Mouse (Mus musculus) myocyte (in vitro differentiated cells): ENCODE results near the gene Plppr5. TPM values are rescaled to one million over a fixed set of nuclear protein-coding genes. Genes with fewer than 3 reads are reported as not detected.

Experiments used
- H3K27me3 ChIP-seq: one replicate; pipeline ENCODE4 v1.6.1; 2011; ENCODE audit not compliant: control insufficient read depth, insufficient read depth, insufficient read length
- H3K36me3 ChIP-seq: one replicate; pipeline ENCODE4 v1.6.1; 2011; ENCODE audit not compliant: control insufficient read depth, insufficient read depth
- H3K4me2 ChIP-seq: one replicate; pipeline ENCODE4 v1.6.1; 2011; ENCODE audit warnings: low read depth, control low read depth
- H3K4me3 ChIP-seq: one replicate; pipeline ENCODE4 v1.5.1; 2011; ENCODE audit warnings: mild to moderate bottlenecking, control low read depth, moderate library complexity
- H3K79me2 ChIP-seq: one replicate; pipeline ENCODE4 v1.6.1; 2011; ENCODE audit not compliant: control insufficient read depth, insufficient read depth
- H3ac ChIP-seq: one replicate; pipeline ENCODE4 v1.6.1; 2011; ENCODE audit not compliant: control insufficient read depth, insufficient read length
- CEBPB ChIP-seq: IDR thresholded peaks from 2 replicates; pipeline ENCODE4 v1.6.1; 2011; ENCODE audit warnings: mild to moderate bottlenecking, moderate library complexity; ENCODE audit not compliant: poor library complexity, insufficient read depth, severe bottlenecking
- E2F4 ChIP-seq: IDR thresholded peaks from one replicate; pipeline ENCODE4 v1.6.1; 2011; ENCODE audit warnings: mild to moderate bottlenecking, control low read depth, moderate library complexity; ENCODE audit not compliant: insufficient read depth
- MAX ChIP-seq: IDR thresholded peaks from one replicate; pipeline ENCODE4 v1.6.1; 2011; ENCODE audit warnings: low read depth, mild to moderate bottlenecking, control low read depth
- MYOD1 ChIP-seq, 3 experiments: IDR thresholded peaks; one replicate each; pipeline ENCODE4 v1.6.1; 2011; ENCODE audit warnings: control low read depth in 2 of 3, low read depth in 2 of 3, mild to moderate bottlenecking in 2 of 3, moderate library complexity in 1 of 3; ENCODE audit not compliant: insufficient read length in 2 of 3, control insufficient read depth in 1 of 3
- MYOG ChIP-seq, 3 experiments: IDR thresholded peaks; one replicate each; pipeline ENCODE4 v1.6.1; 2011; ENCODE audit warnings: control low read depth in 2 of 3, low read depth in 2 of 3, mild to moderate bottlenecking in 2 of 3; ENCODE audit not compliant: insufficient read length in 2 of 3, control insufficient read depth in 1 of 3, insufficient read depth in 1 of 3
- POLR2A ChIP-seq: IDR thresholded peaks from one replicate; pipeline ENCODE4 v1.6.1; 2011; ENCODE audit warnings: low read depth, mild to moderate bottlenecking, control low read depth, moderate library complexity; ENCODE audit not compliant: insufficient read length
- POLR2AphosphoS2 ChIP-seq: IDR thresholded peaks from one replicate; pipeline ENCODE4 v1.6.1; 2011; ENCODE audit warnings: low read depth, control low read depth; ENCODE audit not compliant: insufficient read length
- REST ChIP-seq: IDR thresholded peaks from one replicate; pipeline ENCODE4 v1.6.1; 2011; ENCODE audit warnings: mild to moderate bottlenecking, control low read depth, moderate library complexity; ENCODE audit not compliant: insufficient read depth, insufficient read length
- SRF ChIP-seq: IDR thresholded peaks from one replicate; pipeline ENCODE4 v1.6.1; 2011; ENCODE audit warnings: low read depth; ENCODE audit not compliant: control insufficient read depth, insufficient read length
- TCF12 ChIP-seq: IDR thresholded peaks from one replicate; pipeline ENCODE4 v1.6.1; 2011; ENCODE audit warnings: mild to moderate bottlenecking, control low read depth; ENCODE audit not compliant: poor library complexity, insufficient read depth, severe bottlenecking
- TCF3 ChIP-seq: IDR thresholded peaks from one replicate; pipeline ENCODE4 v1.6.1; 2011; ENCODE audit warnings: low read depth, control low read depth; ENCODE audit not compliant: insufficient read length
- USF1 ChIP-seq: IDR thresholded peaks from one replicate; pipeline ENCODE4 v1.6.1; 2011; ENCODE audit warnings: low read depth, mild to moderate bottlenecking, control low read depth, moderate library complexity
- polyA plus RNA-seq: library from polyadenylated mRNA; unstranded; fragments of >200 nt; fragmentation: generic; extraction: Trizol; gene quantifications from one replicate; pipeline ENCODE4 v1.2.1, GENCODE M21; 2012; ENCODE audit warnings: missing spikeins

Plppr5 gene
- polyA plus RNA-seq = not detected

- no peak for TF ChIP-seq POLR2AphosphoS2
- TF ChIP-seq MYOG (IDR thresholded peaks at IDR 0.05; ENCODE audit: control insufficient read depth in 1 of 3, insufficient read depth in 1 of 3, insufficient read length in 2 of 3, low read depth in 2 of 3) = no peak
- TF ChIP-seq SRF = no peak
- TF ChIP-seq USF1 = no peak
- no peak for TF ChIP-seq POLR2A
- no peak for TF ChIP-seq REST
- no peak for TF ChIP-seq TCF12
- no peak for TF ChIP-seq CEBPB
- TF ChIP-seq MYOD1 (IDR thresholded peaks at IDR 0.05; ENCODE audit: control insufficient read depth in 1 of 3, insufficient read length in 2 of 3, low read depth in 2 of 3) = no peak
- TF ChIP-seq MAX = no peak
- TF ChIP-seq E2F4 = no peak
- no peak for TF ChIP-seq TCF3
- H3K36me3 ChIP-seq = no peaks in the 10 kb centered on the region
- no peak within 1 kb of the TSS for H3K4me3 ChIP-seq
- no peak within 1 kb of the TSS for H3K4me2 ChIP-seq
- H3K27me3 ChIP-seq = peaks cover 13% of the 10 kb centered on the region
- H3K79me2 ChIP-seq = no peaks in the 10 kb centered on the region
- no peak within 1 kb of the TSS for H3ac ChIP-seq
Measured at GRCm38 (mm10) chr3:117574529-117575252, at the start of gene Plppr5. Plppr5 (plus strand) TSS chr3:117574836.

- H3ac ChIP-seq = no peak overlapping the region
- no peaks in the 10 kb centered on the region for H3K79me2 ChIP-seq
- H3K4me3 ChIP-seq = no peak overlapping the region
- H3K27me3 ChIP-seq = no peaks in the 10 kb centered on the region
- H3K36me3 ChIP-seq = no peaks in the 10 kb centered on the region
- no peak for TF ChIP-seq SRF
- no peak for TF ChIP-seq E2F4
- TF ChIP-seq TCF3 = no peak
- TF ChIP-seq CEBPB = no peak
- no peak for TF ChIP-seq MAX
- TF ChIP-seq USF1 = no peak
- TF ChIP-seq POLR2AphosphoS2 = no peak
- no peak for TF ChIP-seq REST
- TF ChIP-seq POLR2A = no peak
- no peak for TF ChIP-seq MYOD1 (IDR thresholded peaks at IDR 0.05; ENCODE audit: control insufficient read depth in 1 of 3, insufficient read length in 2 of 3, low read depth in 2 of 3)
- no peak for TF ChIP-seq MYOG (IDR thresholded peaks at IDR 0.05; ENCODE audit: control insufficient read depth in 1 of 3, insufficient read depth in 1 of 3, insufficient read length in 2 of 3, low read depth in 2 of 3)
- H3K4me2 ChIP-seq = no peak overlapping the region
Measured at GRCm38 (mm10) chr3:117549899-117550298, 24.7 kb upstream of the Plppr5 start.

DNA sequence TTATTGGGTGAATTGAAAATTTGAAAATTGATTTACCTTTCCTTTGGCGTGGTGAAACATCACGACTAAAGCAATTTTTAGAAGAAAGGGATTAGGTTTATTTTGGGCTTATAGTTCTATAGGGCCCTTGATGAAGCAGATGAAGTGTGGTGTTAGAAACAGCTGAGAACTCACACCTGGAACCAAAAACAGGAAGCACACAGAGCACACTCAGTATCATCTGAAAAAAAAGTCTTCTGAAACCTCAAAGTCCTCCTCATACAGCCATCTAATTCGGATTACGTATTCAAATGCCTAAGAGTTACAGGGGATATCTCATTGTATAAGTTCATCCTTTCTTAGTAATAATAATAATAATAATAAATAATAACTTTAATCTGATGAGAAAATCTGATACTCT is 24.1 kb upstream of the Plppr5 start:
- Histone ChIP-seq H3K4me2 (no peak overlapping the region), H3K36me3 (no peaks in the 10 kb centered on the region), H3K27me3 (no peaks in the 10 kb centered on the region), H3ac (no peak overlapping the region), H3K79me2 (no peaks in the 10 kb centered on the region), H3K4me3 (no peak overlapping the region)
- TF ChIP-seq POLR2A (no peak), SRF (no peak), MAX (no peak)

GRCm38 (mm10) chr3:117556972-117557371 is 17.7 kb upstream of the Plppr5 start:
- H3K27me3 ChIP-seq = no peaks in the 10 kb centered on the region
- no peak overlapping the region for H3K4me2 ChIP-seq
- no peaks in the 10 kb centered on the region for H3K36me3 ChIP-seq

More at GRCm38 (mm10) chr3:117556972-117557371, 17.7 kb upstream of the Plppr5 start:
- TF ChIP-seq SRF (no peak), MAX (no peak), POLR2AphosphoS2 (no peak), CEBPB (no peak), TCF3 (no peak), POLR2A (no peak), TCF12 (no peak), MYOG (IDR thresholded peaks at IDR 0.05; ENCODE audit: control insufficient read depth in 1 of 3, insufficient read depth in 1 of 3, insufficient read length in 2 of 3, low read depth in 2 of 3) (no peak), REST (no peak), MYOD1 (IDR thresholded peaks at IDR 0.05; ENCODE audit: control insufficient read depth in 1 of 3, insufficient read length in 2 of 3, low read depth in 2 of 3) (no peak), USF1 (no peak)
- Histone ChIP-seq H3ac (no peak overlapping the region), H3K4me3 (no peak overlapping the region), H3K79me2 (no peaks in the 10 kb centered on the region)
